Comparison of ENCODE assay signal across 13 mouse cellular contexts in genomic region chr10:79929967-79930825, GRCm38 (mm10). TPM values are rescaled to one million over a fixed set of nuclear protein-coding genes. Genes with fewer than 3 reads are reported as not detected.
A peak's percentile ranks its signal among the peaks of the same experiment; 100 is the strongest.
DNase-seq lines count a peak whose midpoint lies in the region; ATAC-seq and TF ChIP-seq lines count a peak whose summit lies in the region.
"Had no signal": no experiment of that assay in that cellular context is flagged by ENCODE, and none has a peak within 500 bp of the region (broad histone marks: within the 10 kb centered on the region; RNA-seq: fewer than 3 reads in every experiment).

No protein-coding gene starts in this region.

- H3K36me3 ChIP-seq in forebrain, embryonic 12.5 days (replicated peaks), result peaks cover 39% of the 10 kb centered on the region
- H3K36me3 ChIP-seq in forebrain, embryonic 14.5 days (ENCODE audit: control insufficient read depth, insufficient read depth, low read length), result peaks cover 18% of the 10 kb centered on the region; the same call in 1 of the 2 replicates
- peaks cover 57% of the 10 kb centered on the region for H3K36me3 ChIP-seq in megakaryocyte, embryonic 14.5 days (replicated peaks; ENCODE audit: low read length)
- H3K36me3 ChIP-seq in limb, embryonic 10.5 days, result peaks cover 55% of the 10 kb centered on the region
- H3K36me3 ChIP-seq in neural tube, embryonic 14.5 days (ENCODE audit: control insufficient read depth, insufficient read depth, low read length), result peaks cover 13% of the 10 kb centered on the region

- no peaks in the 10 kb centered on the region for H3K27me3 ChIP-seq in forebrain, embryonic 12.5 days
- no peaks in the 10 kb centered on the region for H3K27me3 ChIP-seq in forebrain, embryonic 14.5 days (replicated peaks; ENCODE audit: control insufficient read depth, insufficient read depth, low read length)
- H3K27me3 ChIP-seq in megakaryocyte, embryonic 14.5 days (replicated peaks), result no peaks in the 10 kb centered on the region
- H3K27me3 ChIP-seq in limb, embryonic 10.5 days (ENCODE audit: low read depth, poor library complexity, severe bottlenecking), result no peaks in the 10 kb centered on the region
- H3K27me3 ChIP-seq in neural tube, embryonic 14.5 days (ENCODE audit: control insufficient read depth, insufficient read depth, low read length), result no peaks in the 10 kb centered on the region
- H3K27me3 ChIP-seq: embryonic facial prominence, embryonic 15.5 days had no signal

- 0 out of 2 replicates have a peak overlapping the region, but pooled peaks have one; percentile 92 for H3K27ac ChIP-seq in forebrain, embryonic 12.5 days
- H3K27ac ChIP-seq in forebrain, embryonic 14.5 days (ENCODE audit: low read depth, low read length), result no peak overlapping the region
- H3K27ac ChIP-seq in limb, embryonic 10.5 days, result peak overlapping the region; percentile 95
- H3K27ac ChIP-seq in neural tube, embryonic 14.5 days (ENCODE audit: low read depth, low read length), result 0 out of 2 replicates have a peak overlapping the region, but pooled peaks have one; percentile 7
- no peak overlapping the region for H3K27ac ChIP-seq in left cerebral cortex, adult 2 months
- H3K27ac ChIP-seq: embryonic facial prominence, embryonic 15.5 days had no signal

- DNase-seq in forebrain, embryonic 14.5 days (ENCODE audit: low spot score), result no peak
- no peak for DNase-seq in limb, embryonic 10.5 days (ENCODE audit: low spot score)
- no peak for DNase-seq in right cerebral cortex, postnatal 4 days
- DNase-seq in left cerebral cortex, adult 2 months (ENCODE audit: extremely low spot score in 1 of 2, low spot score in 2 of 2), result no peak
- DNase-seq: gastrocnemius, postnatal 25 days; kidney, postnatal 10 days; right cerebral cortex, postnatal 25 days had no signal

- H3K4me3 ChIP-seq in forebrain, embryonic 12.5 days (replicated peaks), result no peak overlapping the region
- H3K4me3 ChIP-seq in forebrain, embryonic 14.5 days (ENCODE audit: low read depth, low read length), result no peak overlapping the region
- peak overlapping the region; percentile 95 for H3K4me3 ChIP-seq in megakaryocyte, embryonic 14.5 days (replicated peaks)
- peak overlapping the region; percentile 76 for H3K4me3 ChIP-seq in limb, embryonic 10.5 days
- H3K4me3 ChIP-seq in neural tube, embryonic 14.5 days (ENCODE audit: low read depth, low read length), result no peak overlapping the region; the same call in 1 of the 2 replicates
- no peak overlapping the region for H3K4me3 ChIP-seq in left cerebral cortex, adult 2 months

- no peak overlapping the region for H3K9ac ChIP-seq in forebrain, embryonic 12.5 days
- no peak overlapping the region; the same call in 1 of the 2 replicates for H3K9ac ChIP-seq in forebrain, embryonic 14.5 days (ENCODE audit: low read length)
- 0 out of 2 replicates have a peak overlapping the region, but pooled peaks have one; percentile 21 for H3K9ac ChIP-seq in neural tube, embryonic 14.5 days (replicated peaks; ENCODE audit: low read depth, low read length)
- H3K9ac ChIP-seq: embryonic facial prominence, embryonic 15.5 days had no signal

- intact Hi-C loops in left cerebral cortex, adult 2 months (cut with DNase I), result no loop called here

- no peak for ATAC-seq in forebrain, embryonic 12.5 days (ENCODE audit: low FRiP score)
- ATAC-seq in forebrain, embryonic 14.5 days, result no peak
- no peak for ATAC-seq in megakaryocyte, adult 5-6 weeks (ENCODE audit: poor library complexity, severe bottlenecking)
- no peak for ATAC-seq in neural tube, embryonic 14.5 days (ENCODE audit: low read depth)

- no peak overlapping the region; the same call in 1 of the 2 replicates for H3K4me2 ChIP-seq in forebrain, embryonic 12.5 days
- no peak overlapping the region for H3K4me2 ChIP-seq in forebrain, embryonic 14.5 days (ENCODE audit: low read length)
- H3K4me2 ChIP-seq in neural tube, embryonic 14.5 days (ENCODE audit: low read depth, low read length), result peak overlapping the region; percentile 83; the same call in 1 of the 2 replicates

- 90% methylated on average over 18 of the region's 18 CpGs for WGBS in forebrain, embryonic 12.5 days
- 88% methylated on average over 18 of the region's 18 CpGs for WGBS in forebrain, embryonic 14.5 days
- 91% methylated on average over 18 of the region's 18 CpGs for WGBS in limb, embryonic 10.5 days
- WGBS in neural tube, embryonic 14.5 days, result 80% methylated on average over 18 of the region's 18 CpGs

- peaks cover 62% of the 10 kb centered on the region for H3K4me1 ChIP-seq in forebrain, embryonic 12.5 days
- H3K4me1 ChIP-seq in forebrain, embryonic 14.5 days (ENCODE audit: control insufficient read depth, insufficient read depth, low read length), result peaks cover 12% of the 10 kb centered on the region; the same call in 1 of the 2 replicates
- peaks cover 79% of the 10 kb centered on the region for H3K4me1 ChIP-seq in megakaryocyte, embryonic 14.5 days
- H3K4me1 ChIP-seq in limb, embryonic 10.5 days, result peaks cover 84% of the 10 kb centered on the region
- H3K4me1 ChIP-seq in neural tube, embryonic 14.5 days (ENCODE audit: control insufficient read depth, insufficient read depth, low read length), result peaks cover 28% of the 10 kb centered on the region

- no peak for TF ChIP-seq CTCF in left cerebral cortex, adult 2 months (IDR thresholded peaks at IDR 0.05)

- H3K9me3 ChIP-seq in forebrain, embryonic 12.5 days, result no peaks in the 10 kb centered on the region
- H3K9me3 ChIP-seq in forebrain, embryonic 14.5 days (replicated peaks; ENCODE audit: control insufficient read depth, low read length), result no peaks in the 10 kb centered on the region
- no peaks in the 10 kb centered on the region for H3K9me3 ChIP-seq in megakaryocyte, embryonic 14.5 days
- no peaks in the 10 kb centered on the region for H3K9me3 ChIP-seq in limb, embryonic 10.5 days (replicated peaks)
- H3K9me3 ChIP-seq in neural tube, embryonic 14.5 days (ENCODE audit: control insufficient read depth, low read length), result no peaks in the 10 kb centered on the region
- H3K9me3 ChIP-seq: embryonic facial prominence, embryonic 15.5 days had no signal

RNA-seq across cellular contexts. Expression of gene Arid3a, which starts 3.4 kb away (rescaled TPM):
- 4.5 and 4.7 TPM in 2 replicates for polyA plus RNA-seq in forebrain, embryonic 12.5 days (2016; fragmentation: Nextera tagmentation; extraction: Ambion mirVana)
- 1.1 and 2.3 TPM in 2 replicates for polyA plus RNA-seq in forebrain, embryonic 14.5 days (2014; fragmentation: Nextera tagmentation; extraction: Ambion mirVana)
- 89.7 and 142 TPM in 2 replicates for polyA plus RNA-seq in megakaryocyte, embryonic 14.5 days (2012; ENCODE audit: insufficient read depth, low replicate concordance)
- 36.7 and 38.7 TPM in 2 replicates for total RNA-seq in megakaryocyte, adult 5-6 weeks (2015)
- 59.2 and 67.8 TPM in 2 replicates for total RNA-seq in megakaryocyte, adult 5-6 weeks (2017)
- polyA plus RNA-seq in limb, embryonic 10.5 days (2016; fragmentation: Nextera tagmentation; extraction: Ambion mirVana), result 18.2 and 29.4 TPM in 2 replicates
- polyA plus RNA-seq in neural tube, embryonic 14.5 days (2014; fragmentation: Nextera tagmentation; extraction: Ambion mirVana), result 3.3 and 5.1 TPM in 2 replicates
- total RNA-seq in left cerebral cortex, adult 2 months (2021), result 1 to 10 TPM; 5.7 to 10.0 TPM

RNA-seq across cellular contexts. Expression of gene R3hdm4, which starts 9.2 kb away (rescaled TPM):
- 162 and 173 TPM in 2 replicates for polyA plus RNA-seq in forebrain, embryonic 12.5 days (2016; fragmentation: Nextera tagmentation; extraction: Ambion mirVana)
- 175 and 197 TPM in 2 replicates for polyA plus RNA-seq in forebrain, embryonic 14.5 days (2014; fragmentation: Nextera tagmentation; extraction: Ambion mirVana)
- 418 and 597 TPM in 2 replicates for polyA plus RNA-seq in megakaryocyte, embryonic 14.5 days (2012; ENCODE audit: insufficient read depth, low replicate concordance)
- 118 and 121 TPM in 2 replicates for total RNA-seq in megakaryocyte, adult 5-6 weeks (2015)
- total RNA-seq in megakaryocyte, adult 5-6 weeks (2017), result 92.1 and 134 TPM in 2 replicates
- polyA plus RNA-seq in limb, embryonic 10.5 days (2016; fragmentation: Nextera tagmentation; extraction: Ambion mirVana), result 116 and 143 TPM in 2 replicates
- 253 and 265 TPM in 2 replicates for polyA plus RNA-seq in neural tube, embryonic 14.5 days (2014; fragmentation: Nextera tagmentation; extraction: Ambion mirVana)
- 100 to 1,000 TPM; 318 to 346 TPM for total RNA-seq in left cerebral cortex, adult 2 months (2021)

RNA-seq across cellular contexts. Expression of gene Kiss1r, which starts 13.4 kb away (rescaled TPM):
- 0.96 and 1.1 TPM in 2 replicates for polyA plus RNA-seq in forebrain, embryonic 12.5 days (2016; fragmentation: Nextera tagmentation; extraction: Ambion mirVana)
- 1.6 and 1.8 TPM in 2 replicates for polyA plus RNA-seq in forebrain, embryonic 14.5 days (2014; fragmentation: Nextera tagmentation; extraction: Ambion mirVana)
- polyA plus RNA-seq in megakaryocyte, embryonic 14.5 days (2012; ENCODE audit: insufficient read depth, low replicate concordance), result 2.7 and 4.5 TPM in 2 replicates
- 0.18 and 0.29 TPM in 2 replicates for total RNA-seq in megakaryocyte, adult 5-6 weeks (2015)
- total RNA-seq in megakaryocyte, adult 5-6 weeks (2017), result 0.26 and 0.77 TPM in 2 replicates
- polyA plus RNA-seq in limb, embryonic 10.5 days (2016; fragmentation: Nextera tagmentation; extraction: Ambion mirVana), result 0.31 and 0.49 TPM in 2 replicates
- polyA plus RNA-seq in neural tube, embryonic 14.5 days (2014; fragmentation: Nextera tagmentation; extraction: Ambion mirVana), result 2.2 and 2.3 TPM in 2 replicates
- 1 to 10 TPM; 6.6 to 9.1 TPM for total RNA-seq in left cerebral cortex, adult 2 months (2021)

RNA-seq across cellular contexts. Expression of gene Gm26602, which starts 19.5 kb away (rescaled TPM):
- 35.1 and 53.2 TPM in 2 replicates for polyA plus RNA-seq in forebrain, embryonic 12.5 days (2016; fragmentation: Nextera tagmentation; extraction: Ambion mirVana)
- polyA plus RNA-seq in forebrain, embryonic 14.5 days (2014; fragmentation: Nextera tagmentation; extraction: Ambion mirVana), result 6.0 and 21.9 TPM in 2 replicates
- polyA plus RNA-seq in megakaryocyte, embryonic 14.5 days (2012; ENCODE audit: insufficient read depth, low replicate concordance), result not detected in 2 replicates
- not detected in 2 replicates for total RNA-seq in megakaryocyte, adult 5-6 weeks (2015)
- total RNA-seq in megakaryocyte, adult 5-6 weeks (2017), result not detected in 2 replicates
- polyA plus RNA-seq in limb, embryonic 10.5 days (2016; fragmentation: Nextera tagmentation; extraction: Ambion mirVana), result not detected in 2 replicates
- polyA plus RNA-seq in neural tube, embryonic 14.5 days (2014; fragmentation: Nextera tagmentation; extraction: Ambion mirVana), result 5.9 and 9.1 TPM in 2 replicates
- not detected for total RNA-seq in left cerebral cortex, adult 2 months (2021)
- total RNA-seq: gastrocnemius, postnatal 25 days; left cerebral cortex, postnatal 36 days had no signal

RNA-seq across cellular contexts. Expression of gene Med16, which starts 21.5 kb away (rescaled TPM):
- polyA plus RNA-seq in forebrain, embryonic 12.5 days (2016; fragmentation: Nextera tagmentation; extraction: Ambion mirVana), result 59.9 and 62.3 TPM in 2 replicates
- 40.5 and 47.6 TPM in 2 replicates for polyA plus RNA-seq in forebrain, embryonic 14.5 days (2014; fragmentation: Nextera tagmentation; extraction: Ambion mirVana)
- polyA plus RNA-seq in megakaryocyte, embryonic 14.5 days (2012; ENCODE audit: insufficient read depth, low replicate concordance), result 32.2 and 85.7 TPM in 2 replicates
- total RNA-seq in megakaryocyte, adult 5-6 weeks (2015), result 12.0 and 13.6 TPM in 2 replicates
- total RNA-seq in megakaryocyte, adult 5-6 weeks (2017), result 17.5 and 18.0 TPM in 2 replicates
- 63.6 and 67.1 TPM in 2 replicates for polyA plus RNA-seq in limb, embryonic 10.5 days (2016; fragmentation: Nextera tagmentation; extraction: Ambion mirVana)
- 33.2 and 38.7 TPM in 2 replicates for polyA plus RNA-seq in neural tube, embryonic 14.5 days (2014; fragmentation: Nextera tagmentation; extraction: Ambion mirVana)
- 10 to 100 TPM; 55.3 to 55.5 TPM for total RNA-seq in left cerebral cortex, adult 2 months (2021)

Comparison
In these comparisons a context has a peak if more than half of its experiments do, and no peak if none do; other contexts are left out.
1. H3K27ac ChIP-seq: peak in forebrain, embryonic 12.5 days (single experiment), limb, embryonic 10.5 days (single experiment) and neural tube, embryonic 14.5 days (single experiment); none in forebrain, embryonic 14.5 days (single experiment) and left cerebral cortex, adult 2 months (single experiment).
2. H3K4me3 ChIP-seq: peak in megakaryocyte, embryonic 14.5 days (single experiment) and limb, embryonic 10.5 days (single experiment); none in forebrain, embryonic 12.5 days (single experiment), forebrain, embryonic 14.5 days (single experiment), neural tube, embryonic 14.5 days (single experiment) and left cerebral cortex, adult 2 months (single experiment).